Mouse (Mus musculus) MEL (cell line): Measurements from ENCODE around the gene Hbq1b. TPM values are rescaled to one million over a fixed set of nuclear protein-coding genes. Genes with fewer than 3 reads are reported as not detected.

Source experiments
- DNase-seq: peaks from one replicate; pipeline ENCODE4 v3.0.0; 2011; ENCODE audit warnings: low read depth, low spot score
- H3K27ac ChIP-seq: 2 replicates; pipeline ENCODE4 v1.5.1; 2012; ENCODE audit warnings: low read depth, mild to moderate bottlenecking, control low read depth, low read length, moderate library complexity; ENCODE audit not compliant: control insufficient read depth
- H3K27me3 ChIP-seq, 2 experiments: fragments of 150-350 bp in 1 of 2; sonication (generic) in 1 of 2; 2 replicates each; pipeline ENCODE4 v1.6.1; 2012; ENCODE audit warnings: low read length in 2 of 2, mild to moderate bottlenecking in 2 of 2, improper control_type of control experiment in 1 of 2, moderate library complexity in 1 of 2; ENCODE audit not compliant: insufficient read depth in 2 of 2, control insufficient read depth in 1 of 2
- H3K36me3 ChIP-seq, 2 experiments: 2 replicates each; pipeline ENCODE4 v1.6.1; 2012 to 2014; ENCODE audit warnings: low read length in 2 of 2, improper control_type of control experiment in 1 of 2, inconsistent platforms in 1 of 2, mild to moderate bottlenecking in 1 of 2; ENCODE audit not compliant: insufficient read depth in 2 of 2, control insufficient read depth in 1 of 2
- H3K4me1 ChIP-seq, 2 experiments: fragments of 150-350 bp in 1 of 2; sonication (generic) in 1 of 2; 2 replicates each; pipeline ENCODE4 v1.6.1; 2012; ENCODE audit warnings: low read length in 2 of 2, improper control_type of control experiment in 1 of 2, mild to moderate bottlenecking in 1 of 2; ENCODE audit not compliant: insufficient read depth in 2 of 2, control insufficient read depth in 1 of 2
- H3K4me3 ChIP-seq, 2 experiments: fragments of 150-350 bp in 1 of 2; sonication (generic) in 1 of 2; 2 replicates each; pipeline ENCODE4 v1.5.1; 2012; ENCODE audit warnings: low read depth in 2 of 2, low read length in 2 of 2, mild to moderate bottlenecking in 2 of 2, moderate library complexity in 2 of 2, control low read depth in 1 of 2, improper control_type of control experiment in 1 of 2; ENCODE audit not compliant: control insufficient read depth in 1 of 2, insufficient read depth in 1 of 2
- H3K79me2 ChIP-seq: 2 replicates; pipeline ENCODE4 v1.6.1; 2012; ENCODE audit warnings: mild to moderate bottlenecking, low read length, moderate library complexity; ENCODE audit not compliant: control insufficient read depth, poor library complexity, insufficient read depth
- H3K9ac ChIP-seq: 2 replicates; pipeline ENCODE4 v1.6.1; 2012; ENCODE audit warnings: low read depth, mild to moderate bottlenecking, control low read depth, low read length, moderate library complexity; ENCODE audit not compliant: control insufficient read depth, poor library complexity, severe bottlenecking
- H3K9me3 ChIP-seq: fragments of 150-350 bp; sonication (generic); replicated peaks from 2 replicates; pipeline ENCODE4 v1.6.1; 2012; ENCODE audit warnings: mild to moderate bottlenecking, low read length, improper control_type of control experiment, moderate library complexity; ENCODE audit not compliant: insufficient read depth
- BHLHE40 ChIP-seq: IDR thresholded peaks from 2 replicates; pipeline ENCODE4 v1.6.1; 2012; ENCODE audit warnings: low read depth, mild to moderate bottlenecking, inconsistent platforms, low read length, improper control_type of control experiment, borderline replicate concordance
- E2F4 ChIP-seq: IDR thresholded peaks from 2 replicates; pipeline ENCODE4 v1.6.1; 2011; ENCODE audit warnings: low read depth, low read length, improper control_type of control experiment, borderline replicate concordance
- MAFK ChIP-seq: IDR thresholded peaks from 2 replicates; pipeline ENCODE4 v1.6.1; 2011; ENCODE audit warnings: low read depth, mild to moderate bottlenecking, low read length, improper control_type of control experiment, borderline replicate concordance
- MAZ ChIP-seq: IDR thresholded peaks from 2 replicates; pipeline ENCODE4 v1.6.1; 2012; ENCODE audit warnings: low read depth, mild to moderate bottlenecking, inconsistent platforms, low read length, improper control_type of control experiment
- MEF2A ChIP-seq: IDR thresholded peaks from 2 replicates; pipeline ENCODE4 v1.6.1; 2014; ENCODE audit warnings: low read depth, mild to moderate bottlenecking, inconsistent platforms, low read length, improper control_type of control experiment; ENCODE audit not compliant: poor library complexity, insufficient replicate concordance, severe bottlenecking; ENCODE audit errors: extremely low read depth
- MXI1 ChIP-seq: IDR thresholded peaks from 2 replicates; pipeline ENCODE4 v1.6.1; 2011; ENCODE audit warnings: mild to moderate bottlenecking, low read depth, low read length, improper control_type of control experiment
- MYC ChIP-seq: IDR thresholded peaks from 2 replicates; pipeline ENCODE4 v1.6.1; 2011; ENCODE audit warnings: low read depth, mild to moderate bottlenecking, low read length, improper control_type of control experiment, moderate library complexity
- NELFE ChIP-seq: IDR thresholded peaks from 2 replicates; pipeline ENCODE4 v1.6.1; 2011; ENCODE audit warnings: low read depth, low read length, improper control_type of control experiment
- NRF1 ChIP-seq: IDR thresholded peaks from 2 replicates; pipeline ENCODE4 v1.6.1; 2014; ENCODE audit warnings: low read depth, mild to moderate bottlenecking, inconsistent platforms, low read length, improper control_type of control experiment, moderate library complexity; ENCODE audit not compliant: poor library complexity, insufficient read depth, severe bottlenecking
- POLR2A ChIP-seq, 2 experiments: IDR thresholded peaks; 2 replicates each; pipeline ENCODE4 v1.6.1; 2011 to 2012; ENCODE audit warnings: low read length in 2 of 2, mild to moderate bottlenecking in 2 of 2, control low read depth in 1 of 2, improper control_type of control experiment in 1 of 2, low read depth in 1 of 2, moderate library complexity in 1 of 2; ENCODE audit not compliant: control insufficient read depth in 1 of 2, insufficient read depth in 1 of 2, poor library complexity in 1 of 2
- POLR2AphosphoS2 ChIP-seq: IDR thresholded peaks from 2 replicates; pipeline ENCODE4 v1.6.1; 2011; ENCODE audit warnings: low read length, improper control_type of control experiment
- RAD21 ChIP-seq: IDR thresholded peaks from 2 replicates; pipeline ENCODE4 v1.6.1; 2011; ENCODE audit warnings: mild to moderate bottlenecking, low read depth, low read length, improper control_type of control experiment
- SIN3A ChIP-seq: IDR thresholded peaks from 2 replicates; pipeline ENCODE4 v1.6.1; 2012; ENCODE audit warnings: low read length, improper control_type of control experiment, inconsistent platforms
- SMC3 ChIP-seq: IDR thresholded peaks from 2 replicates; pipeline ENCODE4 v1.6.1; 2011; ENCODE audit warnings: low read depth, low read length, improper control_type of control experiment
- TBP ChIP-seq: IDR thresholded peaks from 2 replicates; pipeline ENCODE4 v1.8.0; 2011; ENCODE audit warnings: low read depth, low read length, improper control_type of control experiment
- TCF12 ChIP-seq: IDR thresholded peaks from 2 replicates; pipeline ENCODE4 v1.6.1; 2014; ENCODE audit warnings: low read depth, mild to moderate bottlenecking, inconsistent platforms, low read length, improper control_type of control experiment, moderate library complexity
- UBTF ChIP-seq: IDR thresholded peaks from 2 replicates; pipeline ENCODE4 v1.6.1; 2012; ENCODE audit warnings: low read depth, mild to moderate bottlenecking, inconsistent platforms, low read length, improper control_type of control experiment, moderate library complexity, borderline replicate concordance; ENCODE audit not compliant: insufficient read depth
- USF1 ChIP-seq: IDR thresholded peaks from 2 replicates; pipeline ENCODE4 v1.6.1; 2014; ENCODE audit warnings: low read depth, mild to moderate bottlenecking, inconsistent platforms, low read length, improper control_type of control experiment, moderate library complexity
- ZMIZ1 ChIP-seq: IDR thresholded peaks from 2 replicates; pipeline ENCODE4 v1.6.1; 2012; ENCODE audit warnings: low read depth, mild to moderate bottlenecking, inconsistent platforms, low read length, improper control_type of control experiment, moderate library complexity
- polyA plus RNA-seq, 2 experiments: library from polyadenylated mRNA; stranded (reverse) in 1 of 2; unstranded in 1 of 2; fragments of >175 nt in 1 of 2; fragments of >200 nt in 1 of 2; gene quantifications; 2 replicates each; pipeline versions ENCODE4 v1.2.1 to v1.2.4; 2012; ENCODE audit warnings: low replicate concordance in 2 of 2, low read depth in 1 of 2; ENCODE audit not compliant: insufficient read length in 2 of 2, insufficient read depth in 1 of 2, missing spikeins in 1 of 2
- total RNA-seq: library from RNA; depleted of rRNA; stranded (reverse); fragments of 300-350 nt; gene quantifications from 2 replicates; pipeline ENCODE4 v1.2.3, GENCODE M21; 2012

Gene Hbq1b
- total and polyA plus RNA-seq, 3 experiments: 2.3 to 6.5 TPM; not detected in 1

DNA sequence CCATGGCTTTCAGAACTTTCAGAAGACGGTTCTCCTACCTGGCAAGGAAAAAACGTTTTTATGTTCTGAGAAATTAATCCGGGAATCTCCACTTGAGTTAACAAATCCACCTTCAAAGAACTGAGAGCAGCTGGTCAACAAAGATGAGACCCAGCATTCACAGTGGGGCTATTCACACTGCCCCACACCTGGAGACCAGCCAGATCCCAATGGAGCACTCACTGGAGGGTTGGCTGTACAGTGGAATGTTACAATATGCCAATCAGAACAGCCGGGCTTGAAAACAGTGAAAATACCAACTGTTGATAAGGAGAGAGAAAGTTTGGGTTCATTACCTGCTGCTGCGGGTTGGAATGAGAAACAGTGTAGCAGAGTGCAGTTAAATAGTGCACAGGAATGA, 45.1 kb downstream of the Hbq1b start:
- H3K36me3 ChIP-seq: no peaks in the 10 kb centered on the region
- TF ChIP-seq USF1 (no peak), NELFE (no peak), ZMIZ1 (no peak), TBP (no peak), NRF1 (no peak), POLR2A (IDR thresholded peaks at IDR 0.05; ENCODE audit: control insufficient read depth in 1 of 2, insufficient read depth in 1 of 2, low read depth in 1 of 2, low read length in 2 of 2, poor library complexity in 1 of 2) (no peak), MEF2A (no peak), BHLHE40 (no peak), UBTF (no peak), RAD21 (no peak), POLR2AphosphoS2 (no peak), MYC (no peak), MAZ (no peak), E2F4 (no peak), SMC3 (no peak), SIN3A (no peak), MAFK (no peak)
- H3K4me3 ChIP-seq: no peak overlapping the region
- no peak for DNase-seq
- H3K27me3 ChIP-seq: peaks cover 17 to 18% of the 10 kb centered on the region in 2 experiments
- H3K9ac ChIP-seq: no peak overlapping the region
- H3K79me2 ChIP-seq: no peaks in the 10 kb centered on the region
- H3K27ac ChIP-seq: no peak overlapping the region
- no peaks in the 10 kb centered on the region for H3K9me3 ChIP-seq
- no peaks in the 10 kb centered on the region for H3K4me1 ChIP-seq

DNA sequence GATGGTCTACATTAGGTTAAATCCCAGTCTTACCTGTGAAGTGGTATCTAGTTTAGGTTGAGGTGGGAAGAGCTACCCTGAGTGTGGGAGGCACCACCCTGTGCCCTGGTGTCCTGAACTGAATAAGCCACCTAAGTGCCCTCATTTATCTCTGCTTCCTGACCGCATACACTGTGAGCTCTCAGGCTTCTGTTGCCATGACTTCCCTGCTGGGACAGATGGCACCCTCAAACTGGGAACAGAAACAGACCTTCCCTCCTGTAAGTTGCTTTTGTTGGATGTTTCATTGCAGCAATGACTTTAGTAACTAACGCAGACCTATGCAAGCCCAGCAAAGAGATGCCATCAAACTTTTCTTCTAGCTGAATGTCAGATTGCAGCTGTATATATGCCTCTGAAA, 46.5 kb downstream of the Hbq1b start:
- H3K27ac ChIP-seq: no peak overlapping the region
- H3K9ac ChIP-seq: no peak overlapping the region
- H3K36me3 ChIP-seq: no peaks in the 10 kb centered on the region
- H3K9me3 ChIP-seq: no peaks in the 10 kb centered on the region
- TF ChIP-seq TCF12 (no peak), MXI1 (no peak), USF1 (no peak)
- no peak overlapping the region for H3K4me3 ChIP-seq
- no peak for DNase-seq
- no peaks in the 10 kb centered on the region for H3K79me2 ChIP-seq
- no peaks in the 10 kb centered on the region for H3K4me1 ChIP-seq
- peaks cover 14 to 15% of the 10 kb centered on the region in 2 experiments for H3K27me3 ChIP-seq
